Mouse (Mus musculus): ENCODE results near the gene L1td1. TPM values are rescaled to one million over a fixed set of nuclear protein-coding genes. Genes with fewer than 3 reads are reported as not detected.

The L1td1 gene
- polyA plus RNA-seq, 1 experiment from 2014 or later = not detected

DNA sequence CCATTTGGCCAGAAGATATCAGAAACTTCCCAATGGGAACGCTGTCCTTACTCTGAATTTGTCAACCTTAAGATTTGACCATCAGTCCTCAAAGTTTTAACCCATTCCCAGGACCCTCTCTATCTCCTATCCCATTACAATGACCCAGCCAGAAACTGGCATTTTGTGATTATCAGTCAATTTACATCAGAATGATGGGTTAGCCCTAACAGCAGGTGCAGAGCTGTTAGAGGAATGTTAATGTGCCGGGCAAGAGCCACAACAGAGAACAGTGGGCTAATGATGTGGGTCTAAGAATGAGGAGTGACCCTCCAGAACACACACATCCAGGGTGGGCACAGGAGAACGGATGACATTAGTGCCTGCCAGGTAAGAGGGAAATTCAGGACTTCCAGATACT, 59.7 kb downstream of the L1td1 start:
- Histone ChIP-seq H3K9me3 (ENCODE audit: control insufficient read depth, low read length) (no peaks in the 10 kb centered on the region), H3K4me1 (ENCODE audit: control insufficient read depth, insufficient read depth, low read length) (peaks cover 10% of the 10 kb centered on the region; the same call in 1 of the 2 replicates), H3K27ac (ENCODE audit: low read depth, low read length) (no peak overlapping the region), H3K9ac (replicated peaks; ENCODE audit: low read depth, low read length) (no peak overlapping the region), H3K4me2 (ENCODE audit: low read depth, low read length) (no peak overlapping the region), H3K27me3 (ENCODE audit: control insufficient read depth, insufficient read depth, low read length) (no peaks in the 10 kb centered on the region), H3K36me3 (ENCODE audit: control insufficient read depth, insufficient read depth, low read length) (no peaks in the 10 kb centered on the region), H3K4me3 (ENCODE audit: low read depth, low read length) (no peak overlapping the region)
- ATAC-seq (ENCODE audit: low read depth) = no peak
- 13% methylated on average over 3 of the region's 3 CpGs for WGBS

Other genes with a start within 250 kb of the L1td1 start
- gene Kank4, start 90.8 kb downstream of the L1td1 start, polyA plus RNA-seq (2014; fragmentation: Nextera tagmentation; extraction: Ambion mirVana) = 0.92 and 1.2 TPM in 2 replicates
- not detected in 2 replicates for gene I0C0044D17Rik, start 97.1 kb downstream of the L1td1 start, polyA plus RNA-seq (2014; fragmentation: Nextera tagmentation; extraction: Ambion mirVana)
- 25.3 and 25.5 TPM in 2 replicates for gene Usp1, start 197.1 kb downstream of the L1td1 start, polyA plus RNA-seq (2014; fragmentation: Nextera tagmentation; extraction: Ambion mirVana)